Mouse (Mus musculus) embryonic fibroblast, embryonic 13.5 days (primary cell): Measurements from ENCODE around the gene Atp8a2. TPM values are rescaled to one million over a fixed set of nuclear protein-coding genes. Genes with fewer than 3 reads are reported as not detected.
A peak's percentile ranks its signal among the peaks of the same experiment; 100 is the strongest.

ENCODE experiments used
- H3K27ac ChIP-seq: 2 replicates; pipeline ENCODE4 v1.5.1; 2012; ENCODE audit warnings: low read length, control low read depth, inconsistent platforms; ENCODE audit not compliant: insufficient read depth
- H3K4me1 ChIP-seq: 2 replicates; pipeline ENCODE4 v1.6.1; 2011; ENCODE audit warnings: low read length; ENCODE audit not compliant: control insufficient read depth, insufficient read depth
- H3K4me3 ChIP-seq: 2 replicates; pipeline ENCODE4 v1.5.1; 2011; ENCODE audit warnings: mild to moderate bottlenecking, control low read depth, low read length; ENCODE audit not compliant: insufficient read depth
- CTCF ChIP-seq: IDR thresholded peaks from 2 replicates; pipeline ENCODE4 v1.5.1; 2011; ENCODE audit warnings: mild to moderate bottlenecking, control low read depth, low read length, moderate library complexity, borderline replicate concordance; ENCODE audit not compliant: insufficient read depth
- POLR2A ChIP-seq: IDR thresholded peaks from 2 replicates; pipeline ENCODE4 v1.6.1; 2011; ENCODE audit warnings: low read depth, mild to moderate bottlenecking, control low read depth, low read length, moderate library complexity
- polyA plus RNA-seq: library from polyadenylated mRNA; stranded (reverse); fragments of >200 nt; gene quantifications from 2 replicates; pipeline ENCODE4 v1.2.4, GENCODE M21; 2011; ENCODE audit warnings: low read depth; ENCODE audit not compliant: missing spikeins, insufficient read length

The Atp8a2 gene
- polyA plus RNA-seq, 1 experiment = 0.09 TPM

DNA sequence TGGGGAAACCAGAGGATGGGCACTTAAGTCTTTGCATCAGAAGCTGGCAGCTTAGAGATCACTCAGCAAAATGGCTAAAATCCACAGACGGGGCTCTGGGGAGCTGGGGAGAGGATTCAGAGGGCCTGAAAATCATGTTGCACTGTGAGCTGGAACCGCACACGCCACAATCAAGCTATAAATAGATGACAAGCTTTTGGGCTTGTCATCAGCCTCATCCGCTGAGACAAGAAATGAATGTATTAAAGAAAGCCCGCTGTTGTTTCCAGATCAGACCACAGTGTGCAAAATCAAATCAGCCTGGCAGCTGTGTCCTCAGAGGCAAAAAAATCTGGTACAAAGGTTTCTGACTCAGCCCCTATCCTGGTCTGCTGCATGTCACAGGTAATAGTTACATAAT, 7.2 kb downstream of the Atp8a2 start:
- Histone ChIP-seq H3K4me1 (no peaks in the 10 kb centered on the region), H3K4me3 (no peak overlapping the region), H3K27ac (no peak overlapping the region)
- TF ChIP-seq POLR2A = no peak
- no peak for TF ChIP-seq CTCF

DNA sequence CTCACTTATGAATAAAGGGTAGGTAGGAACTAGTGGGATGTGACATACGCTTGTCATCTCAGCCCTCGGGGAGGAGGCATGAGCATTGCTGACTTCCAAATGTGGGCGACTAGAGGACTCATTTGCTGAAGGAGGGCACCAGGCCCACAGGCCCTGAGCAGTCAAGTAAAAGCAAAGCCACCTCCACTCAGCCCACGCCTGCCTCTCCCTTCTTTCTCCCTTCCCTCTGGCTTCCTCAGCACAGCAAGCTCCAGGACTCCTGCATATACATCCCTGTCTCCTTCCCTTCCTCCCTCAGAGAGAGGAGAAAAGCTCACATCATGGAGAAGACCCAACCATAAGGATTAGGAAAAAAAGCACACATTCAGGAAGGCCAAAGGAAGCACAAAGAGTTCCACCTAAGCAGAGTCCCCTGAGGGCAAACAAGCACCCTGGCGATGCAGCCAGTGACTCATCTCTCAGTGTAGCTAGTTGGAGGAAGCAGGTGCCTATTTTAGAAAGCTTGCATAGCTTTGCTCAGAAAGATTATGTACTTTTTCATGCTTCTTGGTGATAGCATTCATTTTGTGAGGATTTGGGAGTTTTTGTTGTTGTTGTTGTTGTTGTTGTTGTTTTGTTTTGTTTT, 8.7 kb downstream of the Atp8a2 start:
- Histone ChIP-seq H3K4me1 (no peaks in the 10 kb centered on the region), H3K27ac (no peak overlapping the region), H3K4me3 (no peak overlapping the region)
- TF ChIP-seq POLR2A = no peak
- no peak for TF ChIP-seq CTCF

DNA sequence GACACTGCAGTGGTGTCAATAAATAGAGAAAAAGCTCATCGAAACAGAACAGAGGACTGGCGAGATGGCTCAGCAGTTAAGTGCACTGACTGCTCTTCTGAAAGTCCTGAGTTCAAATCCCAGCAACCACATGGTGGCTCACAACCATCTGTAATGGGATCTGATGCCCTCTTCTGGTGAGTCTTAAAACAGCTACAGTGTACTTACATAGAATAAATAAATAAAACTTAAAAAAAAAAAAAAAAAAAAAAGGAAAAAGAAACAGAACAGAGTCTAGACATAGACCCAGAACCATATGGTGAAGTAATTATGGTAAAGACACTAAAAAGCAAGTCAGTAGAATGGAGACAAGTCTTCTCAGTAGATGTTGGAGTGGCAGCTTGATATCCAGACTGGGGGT, 15.7 kb downstream of the Atp8a2 start:
- no peak overlapping the region for H3K27ac ChIP-seq
- H3K4me3 ChIP-seq = no peak overlapping the region
- H3K4me1 ChIP-seq = no peaks in the 10 kb centered on the region
- TF ChIP-seq POLR2A (no peak), CTCF (no peak)

DNA sequence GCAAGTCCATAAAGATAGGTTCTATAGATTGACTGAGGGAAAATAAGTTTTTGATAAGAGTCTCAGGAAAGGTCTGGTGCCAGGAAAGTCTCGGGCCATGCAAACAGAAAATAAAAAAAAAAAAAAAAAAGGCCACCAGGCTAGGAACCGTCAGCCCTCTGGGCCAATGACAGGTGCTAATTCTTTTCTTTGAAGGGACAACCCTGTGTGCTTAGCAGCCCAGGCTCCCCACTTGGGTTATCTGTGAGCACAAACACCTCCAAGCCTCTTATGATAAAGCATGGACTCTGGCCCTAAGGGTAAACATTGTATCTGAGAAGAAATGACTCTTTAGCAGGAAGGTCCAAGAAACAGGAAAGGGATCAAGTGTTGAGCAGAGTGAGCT, 18.4 kb downstream of the Atp8a2 start:
- no peak overlapping the region for H3K4me3 ChIP-seq
- TF ChIP-seq CTCF (no peak), POLR2A (no peak)
- H3K27ac ChIP-seq = no peak overlapping the region
- no peaks in the 10 kb centered on the region; the same call in 1 of the 2 replicates for H3K4me1 ChIP-seq

DNA sequence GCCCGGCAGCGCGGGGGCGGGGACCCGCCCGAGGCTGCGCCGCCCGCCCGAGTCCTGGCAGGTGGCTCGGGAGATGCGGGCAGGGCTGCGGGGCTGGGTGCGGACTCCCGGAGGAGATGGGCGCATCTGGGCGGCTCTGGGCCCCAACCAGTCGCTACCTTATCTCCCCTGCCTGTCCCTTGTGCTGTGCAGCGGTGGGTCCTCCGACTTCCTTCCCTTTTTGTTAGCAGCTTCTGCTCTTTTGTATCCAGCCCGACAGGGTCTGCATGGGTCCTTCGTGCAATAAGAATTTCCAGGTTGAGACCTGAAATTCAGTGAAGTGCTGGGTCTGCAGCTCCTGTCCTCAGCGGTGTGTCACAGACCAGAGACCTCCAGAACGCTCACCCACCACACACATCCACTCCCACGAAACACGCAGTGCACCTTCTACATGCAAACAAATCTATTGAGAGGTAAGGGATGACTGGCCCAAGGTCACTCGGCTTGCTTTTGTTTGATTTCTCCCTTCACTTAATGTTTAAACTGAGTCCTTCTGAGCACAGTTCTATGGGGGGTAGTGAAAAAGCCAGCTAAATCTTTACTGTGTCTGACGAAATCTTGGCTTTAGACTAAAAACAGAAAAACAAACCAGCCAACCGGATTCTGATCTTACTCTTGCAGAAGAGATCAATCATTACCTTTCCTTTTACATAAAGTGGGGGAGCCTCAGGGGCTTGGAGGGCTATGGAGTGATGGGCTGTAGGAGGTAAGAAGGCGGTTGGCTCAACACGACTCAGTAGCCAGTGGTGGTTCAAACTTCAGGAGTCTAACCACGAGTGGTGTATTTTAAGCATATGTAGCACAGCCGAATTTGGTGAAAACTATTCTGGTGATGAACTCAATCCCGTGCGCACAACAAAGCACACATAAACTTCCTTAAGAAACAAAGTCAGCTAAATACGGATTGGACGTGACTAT, 19.1 kb downstream of the Atp8a2 start:
- TF ChIP-seq CTCF = no peak
- no peak for TF ChIP-seq POLR2A
- Histone ChIP-seq H3K27ac (no peak overlapping the region), H3K4me1 (no peaks in the 10 kb centered on the region; the same call in 1 of the 2 replicates), H3K4me3 (peak overlapping the region; percentile 4; the same call in 1 of the 2 replicates)

DNA sequence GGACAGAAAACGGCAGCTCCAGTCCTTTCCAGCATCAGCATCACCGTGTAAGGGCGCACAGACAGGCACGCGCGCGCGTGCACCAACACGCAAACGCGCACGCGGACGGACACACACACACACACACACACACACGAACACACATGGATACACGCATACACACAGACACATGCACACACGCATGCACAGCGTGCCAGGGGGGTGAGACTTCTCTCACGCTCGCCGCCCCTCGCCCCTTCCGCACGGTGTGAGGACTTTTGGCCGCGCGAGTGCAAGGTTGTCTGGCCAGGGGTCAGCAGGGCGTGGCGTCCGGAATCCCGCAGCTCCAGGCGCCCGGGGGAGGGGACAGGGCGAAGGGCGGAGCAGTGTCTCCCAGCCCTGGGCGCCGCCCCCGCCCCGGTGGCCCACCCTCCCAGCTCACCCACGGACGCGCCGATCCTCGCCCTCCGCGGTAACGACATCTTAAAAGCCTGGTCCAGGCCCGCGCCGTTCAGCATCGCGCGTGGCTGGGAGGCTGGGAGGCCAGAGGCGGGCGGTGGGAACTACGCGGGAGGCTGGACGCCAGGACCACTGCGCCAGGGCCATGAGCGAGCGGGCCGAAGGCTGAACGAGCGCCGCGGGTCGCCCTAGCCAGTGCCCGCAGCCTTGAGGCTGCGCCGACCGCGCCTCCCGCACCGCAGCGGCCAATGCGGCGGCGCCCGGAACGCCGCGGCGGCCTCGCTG, 19.9 kb downstream of the Atp8a2 start:
- H3K27ac ChIP-seq = no peak overlapping the region
- no peaks in the 10 kb centered on the region; the same call in 1 of the 2 replicates for H3K4me1 ChIP-seq
- peak overlapping the region; percentile 51 for H3K4me3 ChIP-seq
- TF ChIP-seq CTCF (no peak), POLR2A (no peak)

DNA sequence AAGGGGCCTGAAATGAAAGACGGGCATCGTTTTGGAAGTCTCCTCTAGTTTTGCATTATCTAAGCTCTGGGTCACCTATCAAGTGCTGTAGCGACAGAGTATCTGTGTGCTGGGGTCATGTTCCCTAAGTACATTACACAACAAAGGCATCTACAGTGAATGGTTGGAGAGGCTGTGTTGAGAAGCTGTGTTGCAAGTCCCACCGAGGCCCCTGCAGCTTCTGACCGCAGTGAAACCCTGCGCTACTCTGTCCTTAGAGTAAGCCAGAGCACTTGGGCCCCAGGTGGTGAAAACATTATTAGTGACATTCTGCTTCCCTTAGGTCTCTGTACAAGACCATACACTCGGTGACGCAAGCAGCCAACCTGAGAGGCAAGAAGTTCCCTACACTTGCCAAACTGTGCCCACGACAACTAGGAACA, 20.5 kb downstream of the Atp8a2 start:
- Histone ChIP-seq H3K4me1 (no peaks in the 10 kb centered on the region; the same call in 1 of the 2 replicates), H3K4me3 (peak overlapping the region; percentile 51; the same call in 1 of the 2 replicates), H3K27ac (no peak overlapping the region)
- TF ChIP-seq CTCF (no peak), POLR2A (no peak)

DNA sequence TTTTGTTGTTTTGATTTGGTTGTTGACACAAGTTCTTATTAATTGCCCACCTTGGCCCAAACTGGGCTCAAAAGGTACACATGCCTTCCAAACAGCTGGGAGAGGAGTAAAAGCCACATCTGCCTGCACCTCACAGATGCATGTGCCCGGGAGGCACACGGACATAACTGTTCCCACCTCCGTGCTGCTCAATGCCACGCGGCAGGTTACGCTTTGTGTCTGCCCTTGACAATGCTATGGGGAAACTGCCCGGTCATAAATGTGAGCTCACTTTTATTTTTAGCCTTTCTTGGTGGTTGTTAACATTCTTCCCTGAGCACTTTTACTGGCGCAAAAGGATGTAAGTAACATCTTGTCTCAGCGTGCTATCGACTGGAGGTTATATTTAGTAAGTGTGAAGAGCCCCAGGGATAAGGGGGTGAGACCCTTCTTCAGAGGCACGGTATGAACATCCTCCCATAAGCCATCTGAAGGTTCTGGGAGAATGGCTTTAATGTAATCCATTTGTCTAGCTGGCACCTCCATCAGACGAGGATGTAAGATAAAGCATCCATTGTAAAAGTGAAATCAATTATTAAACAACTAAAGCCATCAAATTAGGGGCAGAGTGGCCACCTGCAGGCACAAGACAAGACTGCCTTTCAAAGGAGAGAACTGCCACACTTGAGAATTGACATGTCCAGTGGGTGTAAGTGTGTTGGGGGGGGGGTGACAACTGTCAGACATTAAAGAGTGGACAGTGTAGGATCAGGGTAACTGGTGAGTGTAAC, 24.5 kb downstream of the Atp8a2 start:
- no peaks in the 10 kb centered on the region; the same call in 1 of the 2 replicates for H3K4me1 ChIP-seq
- no peak for TF ChIP-seq POLR2A
- no peak for TF ChIP-seq CTCF
- no peak overlapping the region for H3K4me3 ChIP-seq
- H3K27ac ChIP-seq = no peak overlapping the region

DNA sequence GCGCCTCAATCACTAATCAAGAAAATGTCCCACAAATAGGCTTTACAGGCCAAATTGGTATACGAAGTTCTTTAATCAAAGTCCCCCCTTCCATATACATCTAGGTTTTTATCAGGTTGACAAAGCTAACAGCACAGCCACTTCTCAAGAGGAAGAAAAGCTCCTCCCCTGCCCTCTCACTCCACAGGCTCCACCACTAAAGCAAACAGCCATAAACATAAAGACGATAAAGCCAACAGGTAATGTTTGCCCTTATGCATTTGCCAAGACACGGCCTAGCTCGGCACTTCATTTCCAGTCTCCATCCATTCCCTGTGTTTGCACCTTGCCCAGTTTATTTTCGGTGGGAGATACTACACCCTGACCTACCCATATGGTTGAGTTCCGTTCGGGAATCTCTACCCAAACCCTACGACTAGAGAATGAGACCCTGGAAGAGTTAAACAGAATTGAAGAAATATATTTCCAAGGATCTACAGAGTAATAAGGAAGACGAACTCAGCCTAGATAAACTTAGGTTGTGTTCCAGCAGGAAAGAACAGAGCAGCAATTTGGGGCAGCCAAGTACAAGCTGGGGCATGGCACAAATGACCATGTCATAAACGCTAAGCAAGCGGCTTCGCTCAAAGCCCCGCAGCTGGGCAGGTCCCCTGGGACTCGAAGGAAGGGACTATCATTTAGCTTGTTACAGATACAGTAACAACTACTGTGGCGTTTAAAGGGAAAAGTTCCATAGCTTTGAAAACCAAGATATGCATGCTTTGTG, 26.0 kb downstream of the Atp8a2 start:
- no peaks in the 10 kb centered on the region; the same call in 1 of the 2 replicates for H3K4me1 ChIP-seq
- no peak overlapping the region for H3K4me3 ChIP-seq
- TF ChIP-seq POLR2A (no peak), CTCF (no peak)
- no peak overlapping the region for H3K27ac ChIP-seq
